Mouse (Mus musculus) ES-Bruce4 (cell line): ENCODE measurements around the gene 1110002E22Rik. TPM values are rescaled to one million over a fixed set of nuclear protein-coding genes. Genes with fewer than 3 reads are reported as not detected.

Source experiments
- H3K27ac ChIP-seq: 2 replicates; pipeline ENCODE4 v1.5.1; 2012; ENCODE audit warnings: low read length, inconsistent platforms; ENCODE audit not compliant: insufficient read depth
- H3K27me3 ChIP-seq: 2 replicates; pipeline ENCODE4 v1.6.1; 2012; ENCODE audit warnings: mild to moderate bottlenecking, low read length, inconsistent platforms; ENCODE audit not compliant: control insufficient read depth, poor library complexity, insufficient read depth, severe bottlenecking
- H3K36me3 ChIP-seq: 2 replicates; pipeline ENCODE4 v1.6.1; 2012; ENCODE audit warnings: inconsistent platforms, mild to moderate bottlenecking, low read length, moderate library complexity; ENCODE audit not compliant: control insufficient read depth, poor library complexity, insufficient read depth, severe bottlenecking
- H3K4me1 ChIP-seq: one replicate; pipeline ENCODE4 v1.8.1; 2011; ENCODE audit warnings: low read length; ENCODE audit not compliant: control insufficient read depth, insufficient read depth
- H3K4me3 ChIP-seq: 2 replicates; pipeline ENCODE4 v1.5.1; 2011; ENCODE audit warnings: low read depth, mild to moderate bottlenecking, low read length
- H3K9ac ChIP-seq: 2 replicates; pipeline ENCODE4 v1.6.1; 2012; ENCODE audit warnings: low read depth, mild to moderate bottlenecking, inconsistent platforms; ENCODE audit not compliant: poor library complexity, severe bottlenecking
- H3K9me3 ChIP-seq: replicated peaks from 2 replicates; pipeline ENCODE4 v1.6.1; 2012; ENCODE audit warnings: mild to moderate bottlenecking, low read length, inconsistent platforms; ENCODE audit not compliant: control insufficient read depth, poor library complexity, insufficient read depth, severe bottlenecking
- CTCF ChIP-seq: IDR thresholded peaks from one replicate; pipeline ENCODE4 v1.8.1; 2011; ENCODE audit warnings: low read depth, low read length
- EP300 ChIP-seq: IDR thresholded peaks from 2 replicates; pipeline ENCODE4 v1.6.1; 2011; ENCODE audit warnings: low read depth, low read length; ENCODE audit not compliant: insufficient read depth
- POLR2A ChIP-seq: IDR thresholded peaks from one replicate; pipeline ENCODE4 v1.8.1; 2011; ENCODE audit warnings: low read length; ENCODE audit not compliant: insufficient read depth
- polyA plus RNA-seq: library from polyadenylated mRNA; stranded (reverse); fragments of >200 nt; gene quantifications from 2 replicates; pipeline ENCODE4 v1.2.4, GENCODE M21; 2011; ENCODE audit warnings: low read depth; ENCODE audit not compliant: missing spikeins, insufficient read depth, insufficient read length

The 1110002E22Rik gene
- polyA plus RNA-seq, 1 experiment = not detected

GRCm38 (mm10) chr3:138095718-138096117 lies 30.9 kb downstream of the 1110002E22Rik start:
- Histone ChIP-seq H3K9me3 (no peaks in the 10 kb centered on the region), H3K4me3 (no peak overlapping the region), H3K27ac (no peak overlapping the region), H3K9ac (no peak overlapping the region), H3K4me1 (no peaks in the 10 kb centered on the region), H3K36me3 (no peaks in the 10 kb centered on the region), H3K27me3 (no peaks in the 10 kb centered on the region)
- TF ChIP-seq POLR2A = no peak
- TF ChIP-seq CTCF = no peak
- TF ChIP-seq EP300 = no peak

GRCm38 (mm10) chr3:138096263-138097028 lies 31.6 kb downstream of the 1110002E22Rik start:
- Histone ChIP-seq H3K4me1 (no peaks in the 10 kb centered on the region), H3K9ac (no peak overlapping the region), H3K27ac (no peak overlapping the region), H3K27me3 (no peaks in the 10 kb centered on the region), H3K36me3 (no peaks in the 10 kb centered on the region), H3K9me3 (no peaks in the 10 kb centered on the region), H3K4me3 (no peak overlapping the region)
- TF ChIP-seq CTCF (no peak), POLR2A (no peak), EP300 (no peak)

- H3K4me1 ChIP-seq = no peaks in the 10 kb centered on the region
- no peaks in the 10 kb centered on the region for H3K36me3 ChIP-seq
- H3K9ac ChIP-seq = no peak overlapping the region
- no peak for TF ChIP-seq POLR2A
- H3K4me3 ChIP-seq = no peak overlapping the region
- no peak overlapping the region for H3K27ac ChIP-seq
- no peaks in the 10 kb centered on the region for H3K27me3 ChIP-seq
- H3K9me3 ChIP-seq = no peaks in the 10 kb centered on the region
Measured at GRCm38 (mm10) chr3:138097718-138098117, 32.9 kb downstream of the 1110002E22Rik start.

GRCm38 (mm10) chr3:138101936-138102335 lies 37.1 kb downstream of the 1110002E22Rik start:
- H3K4me3 ChIP-seq = no peak overlapping the region
- no peak overlapping the region for H3K9ac ChIP-seq
- H3K27me3 ChIP-seq = no peaks in the 10 kb centered on the region
- H3K36me3 ChIP-seq = no peaks in the 10 kb centered on the region
- H3K9me3 ChIP-seq = no peaks in the 10 kb centered on the region
- no peak overlapping the region for H3K27ac ChIP-seq
- no peak for TF ChIP-seq CTCF
- TF ChIP-seq EP300 = no peak
- no peak for TF ChIP-seq POLR2A
- H3K4me1 ChIP-seq = no peaks in the 10 kb centered on the region

- H3K9ac ChIP-seq = no peak overlapping the region
- H3K27ac ChIP-seq = no peak overlapping the region
- TF ChIP-seq CTCF (no peak), POLR2A (no peak), EP300 (no peak)
- no peaks in the 10 kb centered on the region for H3K9me3 ChIP-seq
- no peaks in the 10 kb centered on the region for H3K27me3 ChIP-seq
- H3K36me3 ChIP-seq = no peaks in the 10 kb centered on the region
- H3K4me3 ChIP-seq = no peak overlapping the region
- H3K4me1 ChIP-seq = no peaks in the 10 kb centered on the region
Measured at GRCm38 (mm10) chr3:138103690-138104089, 38.8 kb downstream of the 1110002E22Rik start.

- TF ChIP-seq CTCF = no peak
- no peak for TF ChIP-seq EP300
- TF ChIP-seq POLR2A = no peak
- Histone ChIP-seq H3K9ac (no peak overlapping the region), H3K27ac (no peak overlapping the region), H3K4me1 (no peaks in the 10 kb centered on the region), H3K9me3 (no peaks in the 10 kb centered on the region), H3K4me3 (no peak overlapping the region), H3K36me3 (no peaks in the 10 kb centered on the region), H3K27me3 (no peaks in the 10 kb centered on the region)
Measured at GRCm38 (mm10) chr3:138105056-138105455, 40.2 kb downstream of the 1110002E22Rik start.
